Mouse (Mus musculus) embryonic facial prominence, embryonic 12.5 days (tissue): ENCODE results near the gene Fam92b. TPM values are rescaled to one million over a fixed set of nuclear protein-coding genes. Genes with fewer than 3 reads are reported as not detected.
A peak's percentile ranks its signal among the peaks of the same experiment; 100 is the strongest.

Experiments used
- ATAC-seq: fragments of 200-750 bp; cut with Nextera tagmentation; 2 replicates; pipeline ENCODE4 v1.8.0; 2017; ENCODE audit not compliant: insufficient number of reproducible peaks, insufficient read depth, low FRiP score, low TSS enrichment
- H3K27ac ChIP-seq: fragments of 300-500 bp; sonication (generic); 2 replicates; pipeline ENCODE4 v1.5.1; 2016; ENCODE audit warnings: mild to moderate bottlenecking
- H3K27me3 ChIP-seq: fragments of 300-500 bp; sonication (generic); 2 replicates; pipeline ENCODE4 v1.6.1; 2016; ENCODE audit warnings: mild to moderate bottlenecking, moderate library complexity
- H3K36me3 ChIP-seq: fragments of 300-500 bp; sonication (generic); 2 replicates; pipeline ENCODE4 v1.6.1; 2016; ENCODE audit warnings: mild to moderate bottlenecking
- H3K4me1 ChIP-seq: fragments of 300-500 bp; sonication (generic); 2 replicates; pipeline ENCODE4 v1.6.1; 2016
- H3K4me2 ChIP-seq: fragments of 300-500 bp; sonication (generic); replicated peaks from 2 replicates; pipeline ENCODE4 v1.6.1; 2016; ENCODE audit warnings: mild to moderate bottlenecking, moderate library complexity
- H3K4me3 ChIP-seq: fragments of 300-500 bp; sonication (generic); 2 replicates; pipeline ENCODE4 v1.5.1; 2016; ENCODE audit warnings: mild to moderate bottlenecking
- H3K9ac ChIP-seq: fragments of 300-500 bp; sonication (generic); 2 replicates; pipeline ENCODE4 v1.6.1; 2016; ENCODE audit warnings: mild to moderate bottlenecking, moderate library complexity
- H3K9me3 ChIP-seq: fragments of 300-500 bp; sonication (generic); 2 replicates; pipeline ENCODE4 v1.6.1; 2016; ENCODE audit warnings: mild to moderate bottlenecking, moderate library complexity
- WGBS: fragments of 180-500 bp; shearing (Covaris S2); methylation state at CpG from one replicate; pipeline ENCODE4 v1.1.7; 2016; 5-methylcytosine and 5-hydroxymethylcytosine counted together
- polyA plus RNA-seq: library from polyadenylated mRNA; unstranded; fragments of >200 nt; fragmentation: Nextera tagmentation; extraction: Ambion mirVana; gene quantifications from 2 replicates; pipeline ENCODE4 v1.2.1, GENCODE M21; 2016

The Fam92b gene
- polyA plus RNA-seq, 1 experiment from 2014 or later: 1.7 TPM

DNA sequence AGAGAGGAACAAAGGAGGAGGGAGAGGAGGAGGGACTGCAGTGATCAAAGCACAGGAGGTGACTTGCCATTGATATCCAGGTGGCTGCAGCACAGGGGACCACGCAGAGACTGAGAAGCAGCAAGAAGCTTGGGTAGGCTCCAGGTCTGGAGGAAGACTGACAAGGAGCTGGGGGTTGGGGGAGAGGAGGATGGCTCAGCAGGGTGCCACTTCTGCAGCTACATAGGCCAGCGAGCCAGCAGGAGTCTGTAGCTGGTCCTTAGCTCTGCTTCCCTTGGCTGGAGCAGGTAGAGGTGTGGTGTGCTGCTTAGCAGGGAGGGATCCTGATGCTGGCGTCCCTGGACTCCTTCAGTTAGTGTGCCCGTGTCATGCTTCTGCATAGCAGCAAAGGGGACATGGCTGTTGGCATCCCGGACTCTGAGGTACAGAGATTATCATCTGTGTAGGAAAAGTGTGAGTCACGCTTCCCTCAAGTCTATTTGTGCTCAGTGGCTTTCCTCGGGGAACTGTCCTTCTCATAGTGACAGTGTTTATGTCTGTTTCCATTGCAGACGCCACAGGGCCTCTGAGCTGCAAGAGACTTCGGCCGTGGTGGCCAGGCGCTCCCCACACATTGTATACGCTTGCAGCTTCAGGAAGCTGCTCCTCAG lies 32.5 kb downstream of the Fam92b start:
- ATAC-seq: 0 out of 2 replicates have a peak, but pooled peaks have one; percentile 23
- 57% methylated on average over 12 of the region's 12 CpGs for WGBS
- Histone ChIP-seq H3K27me3 (no peaks in the 10 kb centered on the region), H3K9me3 (no peaks in the 10 kb centered on the region), H3K4me1 (peaks cover 10% of the 10 kb centered on the region; the same call in 1 of the 2 replicates), H3K36me3 (no peaks in the 10 kb centered on the region), H3K27ac (no peak overlapping the region), H3K9ac (0 out of 2 replicates have a peak overlapping the region, but pooled peaks have one; percentile 5), H3K4me3 (no peak overlapping the region), H3K4me2 (no peak overlapping the region)

DNA sequence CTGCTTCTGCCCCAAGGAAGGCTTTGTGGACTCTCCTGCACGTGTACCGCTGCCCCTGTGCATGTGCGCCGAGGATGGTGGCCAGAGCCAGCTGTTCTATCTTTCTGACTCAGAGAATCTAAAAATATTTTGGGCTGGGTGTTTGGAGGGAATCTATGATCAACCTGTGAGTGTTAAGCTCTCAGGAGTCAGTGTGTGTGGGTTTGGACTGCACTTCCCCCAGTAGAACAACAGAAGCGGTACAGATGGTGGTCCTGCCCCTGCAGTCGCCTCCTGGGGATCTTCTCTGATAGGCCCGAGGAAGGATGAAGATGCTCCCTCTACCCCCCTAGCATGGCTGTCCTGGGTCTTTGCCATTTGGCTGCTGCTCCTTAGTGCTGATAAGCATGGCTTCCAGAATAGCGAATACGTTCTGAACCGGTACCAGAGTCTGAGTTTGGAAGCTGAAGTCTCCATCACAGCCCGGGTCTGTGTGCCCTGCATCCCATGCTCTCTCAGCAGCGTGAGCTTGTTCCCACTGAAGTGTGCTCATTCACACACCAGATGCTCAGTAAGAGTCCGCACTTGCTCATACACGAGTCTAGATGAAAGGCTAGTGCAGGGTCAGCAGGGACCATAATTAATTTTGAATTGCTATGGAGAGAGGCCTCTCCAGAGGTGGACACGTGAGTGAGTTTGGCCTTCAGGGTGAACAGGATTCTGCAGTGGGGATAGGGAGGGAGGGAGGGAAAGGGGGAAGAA lies 33.2 kb downstream of the Fam92b start:
- H3K4me1 ChIP-seq: peaks cover 10% of the 10 kb centered on the region; the same call in 1 of the 2 replicates
- 0 out of 2 replicates have a peak, but pooled peaks have one; percentile 4 for ATAC-seq
- H3K27me3 ChIP-seq: no peaks in the 10 kb centered on the region
- H3K27ac ChIP-seq: no peak overlapping the region
- no peaks in the 10 kb centered on the region for H3K36me3 ChIP-seq
- H3K9me3 ChIP-seq: no peaks in the 10 kb centered on the region
- 0 out of 2 replicates have a peak overlapping the region, but pooled peaks have one; percentile 5 for H3K9ac ChIP-seq
- 65% methylated on average over 15 of the region's 15 CpGs for WGBS
- no peak overlapping the region for H3K4me3 ChIP-seq
- no peak overlapping the region for H3K4me2 ChIP-seq

DNA sequence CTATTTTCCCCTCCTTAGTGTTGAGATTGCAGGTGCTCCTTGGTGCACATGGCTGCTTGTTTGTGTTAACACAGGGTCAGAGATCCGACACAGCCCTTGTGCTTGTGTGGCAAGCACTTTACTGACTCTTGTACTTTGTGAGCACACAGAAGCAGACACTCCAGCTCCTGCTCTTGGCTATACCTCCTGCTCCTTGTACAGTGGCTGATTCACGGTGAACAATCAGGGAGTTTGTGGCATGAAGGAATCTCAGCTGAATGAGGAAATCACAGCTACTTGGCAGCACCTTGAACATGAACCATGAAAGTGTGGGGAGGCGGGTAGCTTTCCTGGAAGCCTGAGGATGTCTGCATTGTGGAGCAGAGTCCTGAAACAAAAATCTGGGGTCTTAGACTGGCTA lies 36.5 kb downstream of the Fam92b start:
- H3K9me3 ChIP-seq: no peaks in the 10 kb centered on the region
- H3K4me2 ChIP-seq: no peak overlapping the region
- no peak overlapping the region for H3K4me3 ChIP-seq
- no peak overlapping the region for H3K27ac ChIP-seq
- H3K36me3 ChIP-seq: no peaks in the 10 kb centered on the region
- no peak overlapping the region for H3K9ac ChIP-seq
- ATAC-seq: no peak
- 67% methylated on average over 3 of the region's 3 CpGs for WGBS
- peaks cover 10% of the 10 kb centered on the region; the same call in 1 of the 2 replicates for H3K4me1 ChIP-seq
- H3K27me3 ChIP-seq: no peaks in the 10 kb centered on the region

DNA sequence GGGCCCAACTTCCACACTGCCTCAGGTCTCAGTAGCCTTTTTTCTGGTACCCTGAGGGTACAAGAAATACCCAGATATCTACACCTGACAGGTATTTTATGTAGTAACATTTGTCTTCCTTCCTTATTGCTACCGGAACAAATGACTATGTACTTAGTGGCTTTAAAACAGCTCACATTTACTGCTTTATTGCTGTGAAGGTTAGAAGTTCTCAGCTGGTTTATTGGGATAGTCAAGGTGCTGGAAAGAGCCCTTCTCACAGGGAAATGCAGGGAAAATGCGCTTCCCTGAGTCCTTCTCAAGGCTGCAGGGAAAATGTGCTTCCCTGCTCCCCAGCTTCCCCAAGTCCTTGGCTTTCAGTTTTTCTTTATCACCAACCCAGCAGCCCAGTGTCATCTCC lies 38.3 kb downstream of the Fam92b start:
- Histone ChIP-seq H3K36me3 (no peaks in the 10 kb centered on the region), H3K9ac (no peak overlapping the region), H3K4me3 (no peak overlapping the region), H3K27ac (no peak overlapping the region), H3K4me2 (no peak overlapping the region), H3K27me3 (no peaks in the 10 kb centered on the region), H3K4me1 (no peaks in the 10 kb centered on the region), H3K9me3 (no peaks in the 10 kb centered on the region)
- no peak for ATAC-seq
- 88% methylated on average over 2 of the region's 2 CpGs for WGBS

DNA sequence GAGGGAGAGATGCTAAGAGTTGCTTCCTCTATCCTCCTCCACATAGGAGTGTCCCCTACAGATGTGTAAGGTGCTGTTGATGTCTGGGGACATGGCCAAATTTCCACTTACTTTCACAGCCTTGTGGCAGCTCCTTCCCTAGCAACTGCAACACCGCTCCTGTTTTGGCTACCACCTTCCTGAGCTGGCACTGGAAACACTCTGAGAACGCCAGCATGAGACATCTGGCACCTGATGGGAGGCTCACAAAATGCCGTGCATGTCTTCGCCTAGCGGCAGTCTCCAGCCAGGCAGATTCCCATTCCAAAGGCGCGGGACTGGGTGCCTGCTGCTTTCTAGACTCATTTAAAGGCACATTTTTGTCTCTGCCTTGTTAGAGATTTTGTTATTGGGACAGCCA lies 40.6 kb downstream of the Fam92b start:
- Histone ChIP-seq H3K9ac (no peak overlapping the region), H3K9me3 (no peaks in the 10 kb centered on the region), H3K4me3 (no peak overlapping the region), H3K36me3 (no peaks in the 10 kb centered on the region), H3K4me1 (no peaks in the 10 kb centered on the region), H3K27ac (no peak overlapping the region), H3K4me2 (no peak overlapping the region), H3K27me3 (no peaks in the 10 kb centered on the region)
- WGBS: 65% methylated on average over 7 of the region's 7 CpGs
- no peak for ATAC-seq

DNA sequence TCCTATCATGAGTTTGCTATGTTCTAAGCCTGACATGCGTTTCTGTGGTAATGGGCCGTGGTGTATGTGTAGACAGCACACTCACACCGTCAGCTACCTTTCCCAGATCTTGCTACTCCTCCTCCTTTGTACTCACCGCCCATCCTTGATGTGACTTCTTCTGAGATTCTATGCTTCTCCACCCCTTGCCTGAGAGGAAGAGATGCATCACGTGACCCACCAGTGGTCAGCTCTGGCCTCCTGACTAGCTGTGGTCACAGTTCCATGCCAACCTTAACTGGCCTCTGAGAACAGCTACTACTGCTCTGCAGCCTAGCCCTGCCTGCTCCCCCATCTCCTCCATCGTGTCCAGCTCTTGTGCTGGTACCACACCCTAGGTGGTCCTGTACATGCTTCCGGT lies 41.6 kb downstream of the Fam92b start:
- H3K4me1 ChIP-seq: no peaks in the 10 kb centered on the region
- no peak overlapping the region for H3K4me2 ChIP-seq
- no peak overlapping the region for H3K9ac ChIP-seq
- ATAC-seq: no peak
- no peaks in the 10 kb centered on the region for H3K9me3 ChIP-seq
- H3K27ac ChIP-seq: no peak overlapping the region
- no peak overlapping the region for H3K4me3 ChIP-seq
- H3K27me3 ChIP-seq: no peaks in the 10 kb centered on the region
- no peaks in the 10 kb centered on the region for H3K36me3 ChIP-seq
- 87% methylated on average over 7 of the region's 7 CpGs for WGBS

DNA sequence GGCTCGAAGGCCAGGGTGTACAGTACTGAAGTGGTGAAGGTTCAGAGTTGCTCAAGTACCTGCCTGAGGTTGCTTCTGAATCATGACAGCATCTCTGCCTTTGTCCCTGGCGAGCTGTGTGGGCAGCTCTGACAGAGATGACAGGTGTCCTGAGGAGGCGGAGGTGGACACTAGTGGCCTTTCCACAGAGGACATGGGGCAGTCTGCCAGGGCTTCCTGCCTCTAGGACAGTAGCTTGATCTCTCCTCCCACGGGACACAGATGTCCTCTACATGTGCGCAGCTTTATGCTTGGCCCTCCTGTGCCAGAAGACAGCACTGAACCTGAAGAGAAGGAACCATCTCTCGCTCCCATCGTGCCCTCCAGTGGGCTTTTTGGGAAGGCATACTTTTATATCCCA lies 44.1 kb downstream of the Fam92b start:
- 84% methylated on average over 7 of the region's 7 CpGs for WGBS
- Histone ChIP-seq H3K36me3 (no peaks in the 10 kb centered on the region), H3K4me2 (no peak overlapping the region), H3K27me3 (no peaks in the 10 kb centered on the region), H3K27ac (no peak overlapping the region), H3K4me1 (no peaks in the 10 kb centered on the region), H3K9ac (no peak overlapping the region), H3K4me3 (no peak overlapping the region), H3K9me3 (no peaks in the 10 kb centered on the region)
- ATAC-seq: no peak

DNA sequence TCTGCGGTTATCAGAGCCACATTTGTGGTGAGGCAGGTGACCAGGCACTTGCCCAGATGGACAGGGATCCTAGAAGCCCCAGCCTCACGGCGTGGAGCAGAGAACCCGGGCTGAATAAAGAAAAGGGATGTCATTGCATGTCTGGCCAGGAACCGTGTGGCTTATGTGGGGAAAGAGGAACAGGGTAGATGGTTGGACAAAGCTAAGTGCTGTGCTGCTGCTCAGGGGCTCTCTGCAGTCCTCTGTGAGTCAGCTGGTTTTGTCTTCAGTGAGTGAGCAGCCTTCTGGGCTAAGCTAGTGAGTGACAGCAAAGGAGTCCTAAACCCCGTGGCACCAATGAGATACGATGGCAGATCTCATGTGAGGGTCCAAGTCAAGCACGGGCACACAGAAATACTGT lies 46.1 kb downstream of the Fam92b start:
- 81% methylated on average over 8 of the region's 8 CpGs for WGBS
- H3K27ac ChIP-seq: no peak overlapping the region
- no peak for ATAC-seq

DNA sequence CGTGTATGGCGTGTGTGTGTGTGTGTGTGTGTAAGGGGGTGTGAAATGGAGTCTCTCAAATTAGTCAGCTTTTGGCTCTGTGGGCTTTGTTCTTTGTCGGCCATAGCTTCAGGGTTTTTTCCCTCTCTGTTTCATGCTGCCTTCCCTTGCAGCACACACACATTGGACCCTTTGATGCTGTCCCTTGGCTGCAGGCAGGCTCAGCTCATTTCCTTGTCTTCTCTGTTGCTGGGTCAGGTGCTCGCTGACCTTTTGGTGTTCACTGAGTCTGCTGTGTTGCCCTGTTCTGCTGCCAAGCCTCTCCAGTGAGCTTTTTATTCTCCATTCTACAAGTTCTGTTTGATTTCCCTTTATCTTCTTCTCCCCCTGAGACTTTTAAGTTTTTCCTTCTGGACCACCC lies 47.7 kb downstream of the Fam92b start:
- H3K4me2 ChIP-seq: no peak overlapping the region
- peak overlapping the region; percentile 24; the same call in 1 of the 2 replicates for H3K27ac ChIP-seq
- 28% methylated on average over 4 of the region's 4 CpGs for WGBS
- peaks cover 6% of the 10 kb centered on the region; the same call in 1 of the 2 replicates for H3K27me3 ChIP-seq
- H3K9ac ChIP-seq: no peak overlapping the region
- H3K9me3 ChIP-seq: no peaks in the 10 kb centered on the region
- no peak overlapping the region for H3K4me3 ChIP-seq
- no peaks in the 10 kb centered on the region for H3K36me3 ChIP-seq
- peaks cover 12% of the 10 kb centered on the region for H3K4me1 ChIP-seq
- no peak for ATAC-seq

More for the DNA sequence above, 46.1 kb downstream of the Fam92b start:
- H3K27me3 ChIP-seq: peaks cover 6% of the 10 kb centered on the region; the same call in 1 of the 2 replicates
- H3K4me3 ChIP-seq: no peak overlapping the region
- peaks cover 9% of the 10 kb centered on the region; the same call in 1 of the 2 replicates for H3K4me1 ChIP-seq
- H3K9me3 ChIP-seq: no peaks in the 10 kb centered on the region
- no peak overlapping the region for H3K9ac ChIP-seq
- H3K36me3 ChIP-seq: no peaks in the 10 kb centered on the region
- no peak overlapping the region for H3K4me2 ChIP-seq

DNA sequence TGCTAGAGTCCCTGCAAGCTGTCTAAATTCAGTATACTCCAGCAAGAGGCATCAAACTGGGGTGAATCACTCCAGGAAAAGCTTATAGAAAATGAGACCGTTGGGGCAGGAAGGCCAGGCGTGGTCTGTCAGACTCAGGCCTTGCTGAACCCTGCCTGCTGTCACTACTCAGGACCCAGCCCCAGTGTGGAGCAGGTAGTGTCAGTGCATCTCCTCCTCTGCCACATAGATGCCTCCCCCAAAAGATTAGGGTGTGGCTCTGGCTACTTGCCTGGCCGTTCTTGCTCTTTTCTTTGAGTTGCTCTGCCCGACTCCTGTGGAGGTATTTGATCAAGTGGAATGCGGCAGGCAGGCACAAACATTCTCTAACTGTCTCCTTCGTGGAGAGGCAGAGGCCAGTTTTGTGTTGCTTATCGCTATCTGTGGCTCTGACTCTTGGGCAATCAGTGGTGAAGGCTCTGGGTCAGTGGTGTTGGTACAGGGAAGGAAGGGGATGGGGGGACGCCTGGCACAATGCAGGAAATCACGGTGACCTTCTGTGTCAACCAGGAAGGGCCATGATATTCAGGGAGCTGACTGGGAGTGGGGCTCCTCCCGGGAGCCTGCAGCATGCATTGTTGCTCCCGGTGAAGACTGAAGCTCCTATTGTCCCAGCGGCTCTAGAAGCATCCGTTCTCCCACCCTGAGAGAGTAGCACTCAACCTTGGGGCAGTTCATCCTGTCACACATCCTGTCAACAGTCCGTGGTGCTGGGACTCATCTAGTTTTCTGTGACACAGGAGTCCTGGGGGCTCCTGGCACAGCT lies 50.7 kb downstream of the Fam92b start:
- 24% methylated on average over 14 of the region's 14 CpGs for WGBS
- Histone ChIP-seq H3K9me3 (no peaks in the 10 kb centered on the region), H3K9ac (no peak overlapping the region), H3K4me2 (no peak overlapping the region), H3K36me3 (no peaks in the 10 kb centered on the region), H3K27ac (peak overlapping the region; percentile 46), H3K4me1 (peaks cover 12% of the 10 kb centered on the region), H3K27me3 (peaks cover 6% of the 10 kb centered on the region; the same call in 1 of the 2 replicates), H3K4me3 (no peak overlapping the region)
- no peak for ATAC-seq

DNA sequence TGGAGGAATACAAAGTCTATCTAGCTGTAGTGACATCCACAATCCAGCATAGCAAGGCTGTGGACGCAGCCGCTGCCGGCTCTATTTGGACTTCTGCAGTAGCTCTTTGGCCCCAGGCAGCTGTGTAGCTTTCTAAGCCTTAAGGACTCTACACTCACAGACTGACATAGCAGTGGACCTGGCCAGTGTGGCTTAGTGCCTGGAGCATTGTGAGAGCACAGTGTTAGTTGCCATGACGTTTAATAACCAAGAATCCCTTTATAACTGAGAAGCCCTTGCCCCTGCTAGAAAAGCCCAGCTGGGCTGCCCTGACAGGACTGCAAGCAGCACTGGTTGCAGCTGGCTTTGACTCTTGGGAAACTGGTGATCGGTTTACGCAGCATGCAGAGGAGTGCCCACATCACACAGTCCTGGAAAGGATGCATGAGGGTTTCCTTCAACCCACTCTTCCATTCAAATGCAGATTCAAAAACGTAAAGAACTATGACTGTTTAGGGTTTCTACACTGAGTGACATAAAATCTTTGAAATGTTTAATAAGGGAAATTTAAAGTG lies 52.4 kb downstream of the Fam92b start:
- ATAC-seq: no peak
- Histone ChIP-seq H3K4me1 (peaks cover 12% of the 10 kb centered on the region), H3K9ac (0 out of 2 replicates have a peak overlapping the region, but pooled peaks have one; percentile 27), H3K27ac (no peak overlapping the region), H3K4me3 (no peak overlapping the region), H3K4me2 (no peak overlapping the region), H3K36me3 (no peaks in the 10 kb centered on the region), H3K27me3 (peaks cover 6% of the 10 kb centered on the region; the same call in 1 of the 2 replicates), H3K9me3 (no peaks in the 10 kb centered on the region)
- WGBS: 55% methylated on average over 7 of the region's 7 CpGs
